Mouse (Mus musculus): ENCODE measurements around the gene Ngrn.

- no peak for TF ChIP-seq POLR2A (IDR thresholded peaks at IDR 0.05; ENCODE audit: borderline replicate concordance, control insufficient read depth, low read depth, low read length)
- no peak for TF ChIP-seq CTCF (IDR thresholded peaks at IDR 0.05; ENCODE audit: control insufficient read depth, insufficient read depth, low read length)
These were observed 20.6 kb downstream of the Ngrn start for GRCm38 (mm10) chr7:80281646-80282045.
